Mouse (Mus musculus) cerebellum, adult 2 months (tissue): ENCODE results near the gene Cldn14. TPM values are rescaled to one million over a fixed set of nuclear protein-coding genes. Genes with fewer than 3 reads are reported as not detected.

Experiments
- DNase-seq, 2 experiments: peaks; one replicate each; pipeline ENCODE4 v3.0.0; 2021
- H3K27ac ChIP-seq: fragments of 200-500 bp; 2 replicates; pipeline ENCODE4 v1.5.1; 2012; ENCODE audit warnings: low read length, control low read depth, inconsistent platforms; ENCODE audit not compliant: insufficient read depth
- H3K27me3 ChIP-seq: fragments of 200-500 bp; 2 replicates; pipeline ENCODE4 v1.6.1; 2012; ENCODE audit warnings: inconsistent platforms, mild to moderate bottlenecking, low read length, moderate library complexity; ENCODE audit not compliant: control insufficient read depth, insufficient read depth
- H3K4me1 ChIP-seq: fragments of 200-500 bp; 2 replicates; pipeline ENCODE4 v1.6.1; 2011; ENCODE audit warnings: low read length; ENCODE audit not compliant: control insufficient read depth, insufficient read depth
- H3K4me3 ChIP-seq: fragments of 200-500 bp; replicated peaks from 2 replicates; pipeline ENCODE3; 2011; ENCODE audit warnings: mild to moderate bottlenecking, low read depth, low read length, control low read depth; ENCODE audit not compliant: insufficient read depth
- CTCF ChIP-seq: fragments of 200-500 bp; IDR thresholded peaks from 2 replicates; pipeline ENCODE4 v1.5.1; 2011; ENCODE audit warnings: low read depth, mild to moderate bottlenecking, control low read depth, low read length, moderate library complexity, borderline replicate concordance; ENCODE audit not compliant: insufficient read depth
- POLR2A ChIP-seq: fragments of 200-500 bp; IDR thresholded peaks from 2 replicates; pipeline ENCODE4 v1.6.1; 2011; ENCODE audit warnings: low read length, control low read depth, borderline replicate concordance; ENCODE audit not compliant: insufficient read depth
- WGBS: fragments of 180-500 bp; shearing (Covaris S2); methylation state at CpG from one replicate; pipeline ENCODE4 v1.1.7; 2018; 5-methylcytosine and 5-hydroxymethylcytosine counted together
- polyA plus RNA-seq: library from polyadenylated mRNA; depleted of rRNA; stranded (reverse); fragments of >200 nt; gene quantifications from 2 replicates; pipeline ENCODE4 v1.2.3, GENCODE M21; 2012

Gene Cldn14
- polyA plus RNA-seq, 1 experiment, result 6.6 TPM

DNA sequence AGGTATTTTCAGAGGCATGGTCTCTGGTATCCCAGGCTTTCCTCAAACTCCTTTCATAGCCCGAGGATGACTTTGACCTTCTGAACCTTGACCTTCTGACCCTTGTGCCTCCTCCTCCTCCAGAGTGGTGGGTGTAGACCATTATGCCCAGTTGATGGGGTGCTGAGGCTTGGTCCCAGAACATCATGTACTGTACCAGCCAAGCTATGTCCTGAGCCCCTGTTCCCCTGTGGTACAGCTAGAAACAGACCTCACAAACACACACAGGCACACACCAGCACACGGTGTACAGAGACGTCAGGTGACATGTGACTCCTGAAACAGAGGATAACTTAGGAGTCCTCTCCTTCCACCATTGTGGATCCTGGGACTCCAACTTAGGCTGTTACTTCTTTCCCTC lies 95.8 kb downstream of the Cldn14 start:
- DNase-seq, result no peak
- 84% methylated on average over 3 of the region's 3 CpGs for WGBS
- Histone ChIP-seq H3K4me3 (no peak overlapping the region), H3K4me1 (no peaks in the 10 kb centered on the region), H3K27ac (no peak overlapping the region), H3K27me3 (no peaks in the 10 kb centered on the region)
- no peak for TF ChIP-seq POLR2A
- TF ChIP-seq CTCF, result no peak

DNA sequence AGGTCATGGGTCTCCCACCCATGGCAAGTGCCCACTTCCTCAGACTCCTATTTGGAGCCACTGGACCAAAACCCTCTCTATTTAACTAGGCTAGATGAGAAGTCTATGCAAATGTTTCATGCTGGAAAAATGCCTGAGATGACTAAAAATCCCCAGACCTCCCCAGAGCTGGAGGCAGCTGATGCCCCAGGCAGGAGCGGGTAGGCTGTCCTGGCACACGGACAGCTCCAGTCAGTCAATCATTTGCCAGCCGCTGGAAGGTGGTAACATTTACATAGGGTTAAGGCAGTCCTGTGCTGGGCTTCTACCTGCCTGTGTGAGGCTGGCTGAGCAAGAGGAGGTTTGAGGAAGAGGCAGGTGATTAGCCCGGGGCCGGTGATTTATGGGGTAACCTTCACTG lies 96.5 kb downstream of the Cldn14 start:
- 53% methylated on average over 5 of the region's 5 CpGs for WGBS
- no peak overlapping the region for H3K27ac ChIP-seq
- H3K4me1 ChIP-seq, result no peaks in the 10 kb centered on the region
- TF ChIP-seq POLR2A, result no peak
- no peak for TF ChIP-seq CTCF
- no peak for DNase-seq
- H3K4me3 ChIP-seq, result no peak overlapping the region
- no peaks in the 10 kb centered on the region for H3K27me3 ChIP-seq

DNA sequence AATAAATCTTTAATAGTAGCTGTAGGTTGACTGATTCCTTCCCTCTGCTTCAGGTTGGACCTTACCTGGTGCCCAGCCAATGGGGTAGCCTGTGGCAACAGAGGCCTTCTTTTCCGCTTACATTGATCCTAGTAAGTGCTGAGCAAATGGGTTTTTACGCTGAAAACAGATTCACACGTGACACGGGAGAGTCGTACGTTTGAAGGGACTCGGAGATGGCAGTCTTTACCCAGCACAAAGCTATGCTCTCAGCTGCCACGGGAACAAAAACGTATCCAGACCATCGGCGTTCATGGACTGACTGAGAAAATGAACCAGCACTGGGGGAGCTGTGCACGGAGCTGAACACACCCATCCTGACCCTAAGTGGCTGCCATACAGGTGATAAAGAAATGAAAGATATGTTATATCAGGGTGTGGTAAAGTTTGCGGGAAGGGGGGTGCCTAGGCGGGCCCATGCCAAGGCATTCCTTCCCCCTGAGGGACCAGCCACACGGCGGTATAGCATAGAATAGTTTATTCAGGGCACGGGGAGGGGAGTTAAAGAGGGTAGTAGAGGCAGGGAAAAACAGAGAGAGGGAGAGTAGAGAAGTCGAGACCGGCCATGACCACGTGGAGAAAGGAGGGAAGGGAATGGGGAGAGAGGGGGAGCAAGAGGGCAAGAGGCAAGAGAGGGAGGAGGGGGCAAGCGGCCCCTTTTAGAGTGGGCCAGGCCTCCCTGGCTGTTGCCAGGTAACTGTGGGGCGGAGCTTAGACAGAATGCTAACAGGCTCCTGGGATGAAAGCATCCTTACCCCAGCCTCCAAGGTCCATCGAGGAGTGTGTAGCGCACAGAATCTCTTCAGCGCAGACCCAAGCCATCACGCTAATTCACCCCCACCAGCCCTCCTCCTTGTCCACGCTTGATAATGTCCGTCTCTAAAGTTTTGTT lies 97.6 kb downstream of the Cldn14 start:
- no peak overlapping the region for H3K27ac ChIP-seq
- H3K27me3 ChIP-seq, result no peaks in the 10 kb centered on the region
- DNase-seq, result no peak
- no peak for TF ChIP-seq CTCF
- no peak for TF ChIP-seq POLR2A
- H3K4me1 ChIP-seq, result no peaks in the 10 kb centered on the region
- no peak overlapping the region for H3K4me3 ChIP-seq
- 69% methylated on average over 28 of the region's 28 CpGs for WGBS

DNA sequence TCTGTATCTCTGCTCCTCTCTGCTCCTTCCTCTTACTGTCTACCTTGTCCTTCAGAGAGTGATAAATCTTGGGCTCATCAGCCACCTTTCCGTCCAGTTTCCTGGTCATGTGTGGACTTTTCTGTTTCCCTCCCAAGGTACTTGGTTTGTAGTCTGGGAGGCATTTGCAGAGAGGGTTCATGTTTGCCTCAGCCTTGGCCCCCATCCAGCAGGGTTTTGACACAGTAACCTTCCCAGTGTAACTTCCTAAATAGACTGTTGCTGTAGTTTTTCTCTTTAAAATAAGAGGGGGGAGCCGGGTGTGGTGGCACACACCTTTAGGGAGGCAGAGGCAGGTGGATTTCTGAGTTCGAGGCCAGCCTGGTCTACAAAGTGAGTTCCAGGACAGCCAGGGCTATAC lies 98.7 kb downstream of the Cldn14 start:
- no peak overlapping the region for H3K4me3 ChIP-seq
- H3K4me1 ChIP-seq, result no peaks in the 10 kb centered on the region
- WGBS, result 90% methylated on average over 3 of the region's 3 CpGs
- H3K27ac ChIP-seq, result no peak overlapping the region
- DNase-seq, result no peak
- TF ChIP-seq POLR2A, result no peak
- TF ChIP-seq CTCF, result no peak
- no peaks in the 10 kb centered on the region for H3K27me3 ChIP-seq

DNA sequence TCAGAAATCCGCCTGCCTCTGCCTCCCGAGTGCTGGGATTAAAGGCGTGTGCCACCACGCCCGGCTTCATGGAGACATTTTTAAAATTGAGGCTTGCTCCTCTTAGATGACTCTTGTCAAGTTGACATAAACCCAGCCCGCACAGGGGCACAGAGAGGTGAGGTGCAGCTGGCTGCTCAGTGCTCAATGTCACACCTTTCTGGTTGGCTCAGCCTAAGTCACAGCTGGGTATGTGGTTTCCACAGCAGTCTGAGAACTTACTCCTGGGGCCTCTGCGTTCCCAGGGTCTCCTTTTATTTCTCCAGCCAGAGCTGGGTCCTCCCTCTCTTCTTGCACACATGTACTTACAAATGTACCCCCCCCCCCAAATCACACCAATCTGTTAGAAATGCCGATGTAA lies 100.4 kb downstream of the Cldn14 start:
- Histone ChIP-seq H3K4me1 (no peaks in the 10 kb centered on the region), H3K27ac (no peak overlapping the region), H3K4me3 (no peak overlapping the region), H3K27me3 (no peaks in the 10 kb centered on the region)
- DNase-seq, result no peak
- WGBS, result 95% methylated on average over 8 of the region's 8 CpGs
- TF ChIP-seq CTCF (no peak), POLR2A (no peak)

DNA sequence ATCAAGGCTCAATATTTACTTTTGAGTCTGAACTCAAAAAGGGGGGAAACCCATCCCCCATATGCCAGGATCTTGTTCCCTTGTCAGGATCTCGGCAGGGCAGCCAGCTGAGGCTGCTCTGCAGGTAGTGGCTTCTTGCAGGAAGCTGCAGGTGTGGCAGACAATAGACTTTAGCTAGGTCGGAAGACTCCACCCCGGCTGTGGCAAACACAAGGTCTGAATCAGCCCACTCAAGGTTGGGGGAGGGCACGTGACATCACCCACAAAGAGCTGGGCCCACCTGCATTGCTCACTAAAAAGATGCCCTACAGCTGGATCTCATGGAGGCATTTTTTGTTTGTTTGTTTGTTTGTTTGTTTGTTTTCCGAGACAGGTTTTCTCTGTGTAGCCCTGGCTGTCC lies 100.9 kb downstream of the Cldn14 start:
- TF ChIP-seq CTCF (no peak), POLR2A (no peak)
- 85% methylated on average over 5 of the region's 5 CpGs for WGBS
- DNase-seq, result no peak

DNA sequence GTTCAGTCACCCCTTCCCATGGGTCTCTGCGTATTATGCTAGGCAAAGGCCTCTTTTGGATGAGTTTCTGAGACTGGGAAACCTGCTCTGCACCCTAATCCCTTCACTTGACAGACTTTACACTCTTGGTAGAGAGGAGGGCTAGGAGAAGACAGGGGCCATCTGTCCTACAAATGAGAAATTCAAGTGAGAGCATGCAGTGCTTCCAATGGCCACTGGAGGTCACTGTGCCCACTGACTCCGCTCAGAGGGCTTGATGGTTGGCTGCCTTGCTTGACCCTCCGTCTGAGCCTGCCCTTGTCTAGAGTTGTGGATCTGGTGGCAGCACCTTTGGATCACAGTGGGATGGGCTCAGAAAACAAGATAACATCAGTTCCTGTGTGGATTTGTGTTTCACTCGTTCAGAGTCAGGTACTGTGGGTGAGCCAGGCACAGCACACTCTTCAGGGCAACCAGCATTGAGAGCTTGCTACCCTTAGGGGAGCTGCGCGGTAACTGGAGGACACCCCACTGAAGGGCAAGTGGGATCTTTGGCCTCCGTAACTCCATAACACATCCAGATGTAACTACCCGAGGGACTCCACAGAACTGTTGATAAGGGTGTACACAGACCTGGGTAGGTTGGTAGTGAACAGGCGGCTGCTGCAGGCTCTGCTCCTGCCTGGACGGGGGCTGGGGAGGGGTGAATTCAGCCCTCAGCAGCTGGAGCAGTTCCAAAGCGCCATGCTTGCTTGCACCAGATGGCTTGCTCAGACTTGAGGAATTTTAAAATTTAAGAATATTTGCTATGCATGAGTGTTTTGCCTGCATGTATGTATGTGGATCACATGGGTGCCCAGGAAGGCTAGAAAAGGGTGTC lies 102.3 kb downstream of the Cldn14 start:
- no peak overlapping the region for H3K27ac ChIP-seq
- TF ChIP-seq CTCF (peak; percentile 82), POLR2A (no peak)
- H3K27me3 ChIP-seq, result no peaks in the 10 kb centered on the region
- no peaks in the 10 kb centered on the region for H3K4me1 ChIP-seq
- WGBS, result 52% methylated on average over 11 of the region's 11 CpGs
- peak; percentile 15 to 55 for DNase-seq
- no peak overlapping the region for H3K4me3 ChIP-seq

More for the DNA sequence above, 100.9 kb downstream of the Cldn14 start:
- Histone ChIP-seq H3K4me3 (no peak overlapping the region), H3K27me3 (no peaks in the 10 kb centered on the region), H3K4me1 (no peaks in the 10 kb centered on the region), H3K27ac (no peak overlapping the region)

DNA sequence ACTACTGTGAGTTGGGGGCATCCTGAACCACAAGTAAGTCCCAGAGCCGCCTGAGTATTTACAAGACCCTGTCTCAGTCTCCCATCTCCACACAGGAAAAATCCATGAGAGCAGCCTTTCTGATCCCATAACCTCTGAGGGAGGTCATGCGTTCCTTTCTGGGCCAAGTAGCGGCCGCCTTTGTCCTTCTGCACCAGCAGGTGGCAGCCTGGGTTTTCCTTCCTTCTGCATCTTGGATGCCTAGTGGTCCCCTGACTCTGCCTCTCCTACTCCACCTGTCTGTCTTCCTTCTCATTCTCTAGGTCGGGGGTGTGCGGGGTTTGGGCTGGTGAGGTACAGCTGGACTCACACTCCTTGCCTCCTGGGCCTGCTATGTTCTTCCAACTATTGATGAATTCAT lies 105.6 kb downstream of the Cldn14 start:
- H3K4me1 ChIP-seq, result no peaks in the 10 kb centered on the region

More for the DNA sequence above, 105.6 kb downstream of the Cldn14 start:
- H3K4me3 ChIP-seq, result no peak overlapping the region
- no peak for DNase-seq
- TF ChIP-seq POLR2A (no peak), CTCF (no peak)
- H3K27me3 ChIP-seq, result no peaks in the 10 kb centered on the region
- 80% methylated on average over 6 of the region's 6 CpGs for WGBS
- H3K27ac ChIP-seq, result no peak overlapping the region
